Mouse (Mus musculus) thymus, postnatal 10 days (tissue): ENCODE results near the gene Hoxb13.
A peak's percentile ranks its signal among the peaks of the same experiment; 100 is the strongest.

ENCODE experiments used
- DNase-seq, 2 experiments: peaks; one replicate each; pipeline ENCODE4 v3.0.0; 2021; ENCODE audit warnings: low spot score in 2 of 2

Hoxb13 gene

GRCm38 (mm10) chr11:96193521-96194400 lies at the start of gene Hoxb13:
Gene Hoxb13 (plus strand): TSS chr11:96194316.
- DNase-seq: no peak

- DNase-seq: peak in 1 of 2 experiments; percentile 27
Observed at GRCm38 (mm10) chr11:96145622-96146270, 48.4 kb upstream of the Hoxb13 start.

GRCm38 (mm10) chr11:96147471-96147870 lies 46.6 kb upstream of the Hoxb13 start:
- DNase-seq: no peak

GRCm38 (mm10) chr11:96164769-96165168 lies 29.3 kb upstream of the Hoxb13 start:
- DNase-seq: no peak

- no peak for DNase-seq
Observed at GRCm38 (mm10) chr11:96168125-96168524, 26.0 kb upstream of the Hoxb13 start.

GRCm38 (mm10) chr11:96169016-96169415 lies 25.1 kb upstream of the Hoxb13 start:
- no peak for DNase-seq

GRCm38 (mm10) chr11:96170711-96171379 lies 23.3 kb upstream of the Hoxb13 start:
- DNase-seq: no peak

- no peak for DNase-seq
Observed at GRCm38 (mm10) chr11:96171601-96172000, 22.5 kb upstream of the Hoxb13 start.

- DNase-seq: no peak
Observed at GRCm38 (mm10) chr11:96172511-96173287, 21.4 kb upstream of the Hoxb13 start.

GRCm38 (mm10) chr11:96173288-96173840 lies 20.8 kb upstream of the Hoxb13 start:
- no peak for DNase-seq

GRCm38 (mm10) chr11:96174881-96175280 lies 19.2 kb upstream of the Hoxb13 start:
- DNase-seq: no peak

GRCm38 (mm10) chr11:96175511-96175910 lies 18.6 kb upstream of the Hoxb13 start:
- DNase-seq: no peak

GRCm38 (mm10) chr11:96175951-96176530 lies 18.1 kb upstream of the Hoxb13 start:
- DNase-seq: no peak

- no peak for DNase-seq
Observed at GRCm38 (mm10) chr11:96176841-96177240, 17.3 kb upstream of the Hoxb13 start.

- no peak for DNase-seq
Observed at GRCm38 (mm10) chr11:96177546-96178174, 16.5 kb upstream of the Hoxb13 start.

- no peak for DNase-seq
Observed at GRCm38 (mm10) chr11:96178356-96178755, 15.8 kb upstream of the Hoxb13 start.

- no peak for DNase-seq
Observed at GRCm38 (mm10) chr11:96178911-96179503, 15.1 kb upstream of the Hoxb13 start.

- DNase-seq: no peak
Observed at GRCm38 (mm10) chr11:96181061-96181460, 13.1 kb upstream of the Hoxb13 start.

- DNase-seq: no peak
Observed at GRCm38 (mm10) chr11:96184233-96184632, 9.9 kb upstream of the Hoxb13 start.

- DNase-seq: no peak
Observed at GRCm38 (mm10) chr11:96187321-96187720, 6.8 kb upstream of the Hoxb13 start.
